Mouse (Mus musculus) cortical plate, adult 2 months (tissue): ENCODE results near the gene Gprc5c. TPM values are rescaled to one million over a fixed set of nuclear protein-coding genes. Genes with fewer than 3 reads are reported as not detected.

Source experiments
- H3K27ac ChIP-seq: fragments of 200-500 bp; 2 replicates; pipeline ENCODE4 v1.5.1; 2012; ENCODE audit warnings: low read length, control low read depth, inconsistent platforms; ENCODE audit not compliant: insufficient read depth
- H3K4me1 ChIP-seq: fragments of 200-500 bp; 2 replicates; pipeline ENCODE4 v1.6.1; 2011; ENCODE audit warnings: low read length; ENCODE audit not compliant: control insufficient read depth, insufficient read depth
- H3K4me3 ChIP-seq: fragments of 200-500 bp; 2 replicates; pipeline ENCODE4 v1.5.1; 2011; ENCODE audit warnings: mild to moderate bottlenecking, low read length, control low read depth; ENCODE audit not compliant: insufficient read depth
- CTCF ChIP-seq: fragments of 200-500 bp; IDR thresholded peaks from 2 replicates; pipeline ENCODE4 v1.5.1; 2011; ENCODE audit warnings: mild to moderate bottlenecking, control low read depth, low read length; ENCODE audit not compliant: insufficient read depth; ENCODE audit errors: extremely low read depth
- POLR2A ChIP-seq: fragments of 200-500 bp; IDR thresholded peaks from 2 replicates; pipeline ENCODE4 v1.6.1; 2011; ENCODE audit warnings: mild to moderate bottlenecking, low read length, control low read depth; ENCODE audit not compliant: insufficient read depth; ENCODE audit errors: extremely low read depth
- polyA plus RNA-seq: library from polyadenylated mRNA; depleted of rRNA; stranded (reverse); fragments of >200 nt; gene quantifications from 2 replicates; pipeline ENCODE4 v1.2.3, GENCODE M21; 2012

Gene Gprc5c
- polyA plus RNA-seq, 1 experiment, result 4.2 TPM

- TF ChIP-seq POLR2A, result no peak
- TF ChIP-seq CTCF, result no peak
- H3K4me1 ChIP-seq, result no peaks in the 10 kb centered on the region
- H3K27ac ChIP-seq, result no peak overlapping the region
- no peak overlapping the region for H3K4me3 ChIP-seq
These were observed 24.4 kb downstream of the Gprc5c start for GRCm38 (mm10) chr11:114875301-114875801.

- TF ChIP-seq POLR2A (no peak), CTCF (no peak)
These were observed 25.2 kb downstream of the Gprc5c start for GRCm38 (mm10) chr11:114876176-114876575.

GRCm38 (mm10) chr11:114876621-114877020 is 25.7 kb downstream of the Gprc5c start:
- TF ChIP-seq POLR2A (no peak), CTCF (no peak)
- no peak overlapping the region for H3K4me3 ChIP-seq
- H3K4me1 ChIP-seq, result no peaks in the 10 kb centered on the region
- H3K27ac ChIP-seq, result no peak overlapping the region

More at GRCm38 (mm10) chr11:114876176-114876575, 25.2 kb downstream of the Gprc5c start:
- H3K4me1 ChIP-seq, result no peaks in the 10 kb centered on the region
- no peak overlapping the region for H3K4me3 ChIP-seq
- no peak overlapping the region for H3K27ac ChIP-seq

DNA sequence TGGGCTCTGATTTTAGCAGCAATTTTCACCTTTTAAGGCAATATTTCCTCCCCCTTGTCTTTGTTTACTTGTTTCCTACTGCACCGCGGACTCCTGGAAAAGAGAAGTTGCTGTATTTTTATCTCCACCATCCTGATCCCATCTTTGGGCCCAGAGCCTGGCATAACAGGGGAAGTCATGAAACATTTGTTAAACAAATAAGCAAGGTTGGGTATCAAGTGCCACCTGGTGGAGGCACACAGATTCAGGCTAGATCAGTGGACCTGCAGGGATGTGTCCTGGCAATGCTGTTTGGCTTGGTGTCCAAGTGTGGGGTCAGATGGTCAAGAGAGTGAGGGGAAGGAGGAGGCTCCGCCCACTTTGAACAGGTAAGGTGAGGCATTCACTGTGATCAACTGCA is 26.2 kb downstream of the Gprc5c start:
- peak; percentile 72 for TF ChIP-seq CTCF
- TF ChIP-seq POLR2A, result no peak
- Histone ChIP-seq H3K4me3 (no peak overlapping the region), H3K27ac (no peak overlapping the region), H3K4me1 (no peaks in the 10 kb centered on the region)

GRCm38 (mm10) chr11:114879666-114880065 is 28.7 kb downstream of the Gprc5c start:
- TF ChIP-seq CTCF (no peak), POLR2A (no peak)
- no peaks in the 10 kb centered on the region for H3K4me1 ChIP-seq
- no peak overlapping the region for H3K27ac ChIP-seq
- H3K4me3 ChIP-seq, result no peak overlapping the region

DNA sequence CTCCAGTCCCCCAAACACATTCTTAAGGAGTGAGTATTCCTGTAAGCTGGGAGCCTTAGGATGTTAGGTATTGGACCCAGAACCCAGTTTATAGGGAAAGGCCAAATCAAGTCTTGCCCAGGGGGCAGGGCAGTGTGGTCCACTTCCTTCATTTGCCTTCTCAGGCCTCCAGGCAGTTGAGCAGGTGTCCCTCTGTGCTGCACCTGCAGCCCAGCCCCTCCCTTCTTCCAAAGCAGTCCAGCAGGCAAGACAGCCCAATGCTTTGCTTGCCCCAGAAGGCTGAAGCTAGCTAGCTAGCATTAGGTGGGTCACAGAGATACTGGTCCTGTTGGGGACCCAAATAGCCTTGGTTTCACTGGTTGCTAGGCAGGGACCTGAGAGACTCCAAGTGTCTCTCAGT is 29.2 kb downstream of the Gprc5c start:
- no peak for TF ChIP-seq CTCF
- no peak for TF ChIP-seq POLR2A
- H3K27ac ChIP-seq, result no peak overlapping the region
- no peak overlapping the region for H3K4me3 ChIP-seq
- no peaks in the 10 kb centered on the region for H3K4me1 ChIP-seq

GRCm38 (mm10) chr11:114880589-114880988 is 29.6 kb downstream of the Gprc5c start:
- Histone ChIP-seq H3K4me3 (no peak overlapping the region), H3K4me1 (no peaks in the 10 kb centered on the region), H3K27ac (no peak overlapping the region)
- TF ChIP-seq CTCF (peak; percentile 65), POLR2A (no peak)

- TF ChIP-seq POLR2A (no peak), CTCF (no peak)
- no peak overlapping the region for H3K4me3 ChIP-seq
- no peaks in the 10 kb centered on the region for H3K4me1 ChIP-seq
- no peak overlapping the region for H3K27ac ChIP-seq
These were observed 32.4 kb downstream of the Gprc5c start for GRCm38 (mm10) chr11:114883251-114883789.

DNA sequence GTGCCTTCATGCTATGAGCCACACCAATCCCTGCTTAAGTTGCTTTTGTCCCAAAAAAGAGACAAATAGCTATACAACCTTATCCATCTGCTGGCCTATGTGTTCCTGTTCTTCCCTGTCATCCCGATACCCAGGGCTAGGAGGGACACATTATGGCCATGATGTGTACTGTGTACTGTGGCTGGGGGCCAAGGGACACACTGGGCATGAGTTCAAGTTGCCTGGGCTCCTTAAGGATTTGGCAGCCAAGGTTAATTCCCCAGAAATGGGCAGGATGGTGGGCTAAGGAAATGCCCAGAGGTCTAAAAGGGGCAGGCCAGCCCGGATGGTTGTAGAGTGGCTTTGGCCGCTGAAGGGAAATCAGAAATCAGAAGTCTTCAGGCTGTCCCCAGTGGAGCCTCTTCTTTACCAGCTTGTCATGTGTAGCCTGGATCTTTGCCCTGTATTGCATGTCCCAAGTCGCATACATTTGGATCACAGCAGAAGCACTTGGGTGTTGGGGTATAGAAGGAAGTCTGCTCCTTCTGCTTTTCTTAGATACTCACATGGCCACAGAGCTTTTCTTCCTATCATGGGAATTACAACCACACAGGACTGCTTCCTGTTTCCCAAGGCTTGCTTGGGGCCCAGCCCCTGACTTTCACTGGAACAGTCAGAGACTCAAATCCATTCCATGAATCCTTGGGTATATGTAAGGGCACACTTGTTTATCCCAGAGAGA is 33.6 kb downstream of the Gprc5c start:
- no peaks in the 10 kb centered on the region for H3K4me1 ChIP-seq
- no peak overlapping the region for H3K27ac ChIP-seq
- H3K4me3 ChIP-seq, result no peak overlapping the region
- TF ChIP-seq POLR2A (no peak), CTCF (no peak)

DNA sequence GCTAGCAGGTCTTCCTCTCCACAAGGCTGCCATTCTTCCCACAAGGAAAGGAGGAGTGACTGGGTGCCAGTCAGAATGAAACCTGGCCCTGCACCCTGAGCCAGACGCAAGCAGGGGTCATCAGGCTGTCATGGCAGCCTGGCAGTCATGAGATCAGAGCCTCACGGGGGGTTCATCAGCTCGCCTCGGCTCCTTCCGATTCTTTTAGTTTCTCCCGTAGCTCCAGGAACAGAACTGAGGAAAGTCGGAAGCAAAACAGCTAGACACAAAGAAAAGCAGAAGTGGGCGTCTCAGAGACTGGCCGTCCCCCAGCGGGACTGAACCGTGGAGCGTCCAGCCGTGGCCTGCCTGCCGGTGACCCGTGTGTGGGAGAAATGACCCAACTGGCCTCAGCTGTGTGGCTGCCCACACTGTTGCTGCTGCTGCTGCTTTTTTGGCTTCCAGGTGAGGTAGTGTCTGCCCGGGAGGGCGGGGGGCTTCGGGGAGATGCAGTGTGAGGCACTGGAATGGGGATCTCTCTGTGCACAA is 39.1 kb downstream of the Gprc5c start, which contains the start of gene Cd300a:
Gene Cd300a, plus strand, starts transcription at position 51 of the 528 bp plus-strand sequence.
- H3K4me1 ChIP-seq, result no peaks in the 10 kb centered on the region
- TF ChIP-seq POLR2A, result no peak
- TF ChIP-seq CTCF, result no peak
- no peak within 1 kb of the TSS for H3K27ac ChIP-seq
- no peak within 1 kb of the TSS for H3K4me3 ChIP-seq
